Mouse (Mus musculus) skeletal muscle tissue, postnatal 0 days (tissue): ENCODE results near the gene Capn3. TPM values are rescaled to one million over a fixed set of nuclear protein-coding genes. Genes with fewer than 3 reads are reported as not detected.

ENCODE experiments used
- polyA plus RNA-seq: library from polyadenylated mRNA; unstranded; fragments of >200 nt; fragmentation: Nextera tagmentation; extraction: Ambion mirVana; gene quantifications from 2 replicates; pipeline ENCODE4 v1.2.1, GENCODE M21; 2015

Capn3 gene
- polyA plus RNA-seq = 36.8 and 38.2 TPM in 2 replicates

DNA sequence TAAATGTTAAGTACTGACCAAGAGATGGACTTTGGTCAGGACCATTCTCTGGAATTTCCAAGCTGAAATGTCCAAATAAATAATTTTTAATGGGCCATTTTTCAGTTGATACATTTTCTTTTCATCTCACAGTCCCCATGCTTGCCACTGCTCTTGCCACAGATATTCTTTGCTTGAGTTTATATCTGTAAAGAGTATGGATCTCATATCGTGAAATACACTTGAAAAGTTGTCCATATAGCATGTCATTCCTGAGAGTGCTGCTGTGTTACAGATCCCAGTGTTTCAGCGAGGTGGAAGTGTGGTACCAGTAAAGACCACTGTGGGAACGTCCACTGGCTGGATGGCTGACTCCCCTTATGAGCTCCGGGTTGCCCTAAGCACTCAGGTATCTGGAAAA is at the start of gene Capn3:
Gene Capn3 (plus strand): TSS at position 301 of the 400 bp plus-strand sequence.

Other genes starting within 250 kb of the Capn3 start
- 3.8 and 4.6 TPM in 2 replicates for gene Pla2g4e, start 210.7 kb upstream of the Capn3 start, polyA plus RNA-seq
- 0.04 TPM in 1 of 2 replicates, not detected in the other for gene Pla2g4d, start 166.8 kb upstream of the Capn3 start, polyA plus RNA-seq
- gene Pla2g4f, start 141.9 kb upstream of the Capn3 start, polyA plus RNA-seq = 0.89 TPM in 1 of 2 replicates, not detected in the other
- 9.6 and 10.0 TPM in 2 replicates for gene Vps39, start 102.9 kb upstream of the Capn3 start, polyA plus RNA-seq
- 15.9 and 19.4 TPM in 2 replicates for gene Ganc, start 52.1 kb upstream of the Capn3 start, polyA plus RNA-seq
- gene Tmem87a, start 51.9 kb upstream of the Capn3 start, polyA plus RNA-seq = 6.4 and 7.5 TPM in 2 replicates
- gene Zfp106, start 107.8 kb downstream of the Capn3 start, polyA plus RNA-seq = 48.2 and 57.1 TPM in 2 replicates
- gene Snap23, start 111.7 kb downstream of the Capn3 start, polyA plus RNA-seq = 29.7 and 31.8 TPM in 2 replicates
- 15.0 and 15.5 TPM in 2 replicates for gene Haus2, start 153.4 kb downstream of the Capn3 start, polyA plus RNA-seq
- 18.2 and 18.5 TPM in 2 replicates for gene Lrrc57, start 153.5 kb downstream of the Capn3 start, polyA plus RNA-seq
- 4.8 and 5.6 TPM in 2 replicates for gene Stard9, start 173.1 kb downstream of the Capn3 start, polyA plus RNA-seq